Mouse (Mus musculus): ENCODE data around the gene Eef1akmt3. TPM values are rescaled to one million over a fixed set of nuclear protein-coding genes. Genes with fewer than 3 reads are reported as not detected.

Gene Eef1akmt3
- polyA plus RNA-seq (2014; fragmentation: Nextera tagmentation; extraction: Ambion mirVana) = 0.39 and 0.89 TPM in 2 replicates

- peak; percentile 75 for ATAC-seq (ENCODE audit: low FRiP score, low TSS enrichment)
- H3K36me3 ChIP-seq (ENCODE audit: control insufficient read depth, insufficient read depth, low read length) = peaks cover 16% of the 10 kb centered on the region
- peak within 1 kb of the TSS; percentile 85 for H3K4me3 ChIP-seq (ENCODE audit: low read length)
- no peaks in the 10 kb centered on the region for H3K9me3 ChIP-seq (ENCODE audit: control insufficient read depth, low read length)
- H3K9ac ChIP-seq (ENCODE audit: low read depth, low read length) = peak within 1 kb of the TSS; percentile 77
- H3K27ac ChIP-seq (ENCODE audit: low read depth, low read length) = peak within 1 kb of the TSS; percentile 73; the same call in 1 of the 2 replicates
- peaks cover 11% of the 10 kb centered on the region for H3K4me1 ChIP-seq (ENCODE audit: control insufficient read depth, insufficient read depth, low read length)
- peaks cover 3% of the 10 kb centered on the region; the same call in 1 of the 2 replicates for H3K27me3 ChIP-seq (ENCODE audit: control insufficient read depth, insufficient read depth, low read length)
- 0% methylated on average over 28 of the region's 28 CpGs for WGBS
- peak within 1 kb of the TSS; percentile 85 for H3K4me2 ChIP-seq (replicated peaks; ENCODE audit: low read depth, low read length)
Observed at GRCm38 (mm10) chr10:127041274-127041766, at the start of gene Eef1akmt3, which contains the start of gene Mettl1. Gene Eef1akmt3 (minus strand): TSS chr10:127041513. Gene Mettl1 (plus strand): TSS chr10:127041414.

- Histone ChIP-seq H3K9ac (ENCODE audit: low read depth, low read length) (no peak overlapping the region), H3K4me2 (replicated peaks; ENCODE audit: low read depth, low read length) (peak overlapping the region; percentile 24), H3K9me3 (ENCODE audit: control insufficient read depth, low read length) (no peaks in the 10 kb centered on the region), H3K27me3 (ENCODE audit: control insufficient read depth, insufficient read depth, low read length) (peaks cover 45% of the 10 kb centered on the region), H3K27ac (ENCODE audit: low read depth, low read length) (no peak overlapping the region), H3K36me3 (ENCODE audit: control insufficient read depth, insufficient read depth, low read length) (no peaks in the 10 kb centered on the region; the same call in 1 of the 2 replicates), H3K4me1 (ENCODE audit: control insufficient read depth, insufficient read depth, low read length) (0 out of 2 replicates have a peak, but pooled peaks cover 11% of the 10 kb centered on the region), H3K4me3 (ENCODE audit: low read length) (peak overlapping the region; percentile 26)
- ATAC-seq (ENCODE audit: low FRiP score, low TSS enrichment) = peak; percentile 37
- 7% methylated on average over 55 of the region's 57 CpGs for WGBS
Observed at GRCm38 (mm10) chr10:127090560-127091411, 49.5 kb upstream of the Eef1akmt3 start.

GRCm38 (mm10) chr10:127085633-127086032 is 44.3 kb upstream of the Eef1akmt3 start:
- 67% methylated on average over 6 of the region's 6 CpGs for WGBS
- Histone ChIP-seq H3K4me1 (ENCODE audit: control insufficient read depth, insufficient read depth, low read length) (peaks cover 12% of the 10 kb centered on the region), H3K27ac (ENCODE audit: low read depth, low read length) (no peak overlapping the region), H3K27me3 (ENCODE audit: control insufficient read depth, insufficient read depth, low read length) (peaks cover 51% of the 10 kb centered on the region), H3K9me3 (ENCODE audit: control insufficient read depth, low read length) (no peaks in the 10 kb centered on the region), H3K9ac (ENCODE audit: low read depth, low read length) (no peak overlapping the region), H3K4me2 (replicated peaks; ENCODE audit: low read depth, low read length) (no peak overlapping the region), H3K4me3 (ENCODE audit: low read length) (no peak overlapping the region), H3K36me3 (ENCODE audit: control insufficient read depth, insufficient read depth, low read length) (no peaks in the 10 kb centered on the region)
- ATAC-seq (ENCODE audit: low FRiP score, low TSS enrichment) = no peak

GRCm38 (mm10) chr10:127085052-127085451 is 43.7 kb upstream of the Eef1akmt3 start:
- Histone ChIP-seq H3K27ac (ENCODE audit: low read depth, low read length) (no peak overlapping the region), H3K4me2 (replicated peaks; ENCODE audit: low read depth, low read length) (no peak overlapping the region), H3K4me3 (ENCODE audit: low read length) (no peak overlapping the region), H3K9ac (ENCODE audit: low read depth, low read length) (no peak overlapping the region), H3K9me3 (ENCODE audit: control insufficient read depth, low read length) (no peaks in the 10 kb centered on the region), H3K36me3 (ENCODE audit: control insufficient read depth, insufficient read depth, low read length) (no peaks in the 10 kb centered on the region), H3K27me3 (ENCODE audit: control insufficient read depth, insufficient read depth, low read length) (peaks cover 51% of the 10 kb centered on the region), H3K4me1 (ENCODE audit: control insufficient read depth, insufficient read depth, low read length) (peaks cover 13% of the 10 kb centered on the region)
- ATAC-seq (ENCODE audit: low FRiP score, low TSS enrichment) = no peak
- whole genome bisulfite sequencing = 81% methylated on average over 9 of the region's 9 CpGs

- 46% methylated on average over 5 of the region's 5 CpGs for WGBS
- no peak for ATAC-seq (ENCODE audit: low FRiP score, low TSS enrichment)
- H3K36me3 ChIP-seq (ENCODE audit: control insufficient read depth, insufficient read depth, low read length) = no peaks in the 10 kb centered on the region
- H3K9ac ChIP-seq (ENCODE audit: low read depth, low read length) = no peak overlapping the region
- H3K9me3 ChIP-seq (ENCODE audit: control insufficient read depth, low read length) = no peaks in the 10 kb centered on the region
- no peak overlapping the region for H3K27ac ChIP-seq (ENCODE audit: low read depth, low read length)
- no peak overlapping the region for H3K4me2 ChIP-seq (replicated peaks; ENCODE audit: low read depth, low read length)
- no peak overlapping the region for H3K4me3 ChIP-seq (ENCODE audit: low read length)
- H3K4me1 ChIP-seq (ENCODE audit: control insufficient read depth, insufficient read depth, low read length) = peaks cover 24% of the 10 kb centered on the region
- H3K27me3 ChIP-seq (ENCODE audit: control insufficient read depth, insufficient read depth, low read length) = peaks cover 51% of the 10 kb centered on the region
Observed at GRCm38 (mm10) chr10:127083915-127084306, 42.6 kb upstream of the Eef1akmt3 start.

- H3K4me2 ChIP-seq (replicated peaks; ENCODE audit: low read depth, low read length) = no peak overlapping the region
- H3K27me3 ChIP-seq (ENCODE audit: control insufficient read depth, insufficient read depth, low read length) = peaks cover 55% of the 10 kb centered on the region
- peaks cover 25% of the 10 kb centered on the region for H3K4me1 ChIP-seq (ENCODE audit: control insufficient read depth, insufficient read depth, low read length)
- ATAC-seq (ENCODE audit: low FRiP score, low TSS enrichment) = no peak
- no peaks in the 10 kb centered on the region for H3K36me3 ChIP-seq (ENCODE audit: control insufficient read depth, insufficient read depth, low read length)
- no peak overlapping the region for H3K9ac ChIP-seq (ENCODE audit: low read depth, low read length)
- no peak overlapping the region for H3K4me3 ChIP-seq (ENCODE audit: low read length)
- H3K9me3 ChIP-seq (ENCODE audit: control insufficient read depth, low read length) = no peaks in the 10 kb centered on the region
- H3K27ac ChIP-seq (ENCODE audit: low read depth, low read length) = no peak overlapping the region
- whole genome bisulfite sequencing = 26% methylated on average over 8 of the region's 8 CpGs
Observed at GRCm38 (mm10) chr10:127083292-127083914, 42.1 kb upstream of the Eef1akmt3 start.

- WGBS = 28% methylated on average over 8 of the region's 8 CpGs
- H3K27me3 ChIP-seq (ENCODE audit: control insufficient read depth, insufficient read depth, low read length) = peaks cover 63% of the 10 kb centered on the region
Observed at GRCm38 (mm10) chr10:127081996-127082620, 40.8 kb upstream of the Eef1akmt3 start.

GRCm38 (mm10) chr10:127080901-127081780 is 39.8 kb upstream of the Eef1akmt3 start:
- H3K27ac ChIP-seq (ENCODE audit: low read depth, low read length) = no peak overlapping the region
- H3K4me2 ChIP-seq (replicated peaks; ENCODE audit: low read depth, low read length) = peak overlapping the region; percentile 48
- no peak for ATAC-seq (ENCODE audit: low FRiP score, low TSS enrichment)
- H3K36me3 ChIP-seq (ENCODE audit: control insufficient read depth, insufficient read depth, low read length) = no peaks in the 10 kb centered on the region
- H3K9me3 ChIP-seq (ENCODE audit: control insufficient read depth, low read length) = no peaks in the 10 kb centered on the region
- peak overlapping the region; percentile 29 for H3K4me3 ChIP-seq (ENCODE audit: low read length)
- 0 out of 2 replicates have a peak overlapping the region, but pooled peaks have one; percentile 13 for H3K9ac ChIP-seq (ENCODE audit: low read depth, low read length)
- H3K4me1 ChIP-seq (ENCODE audit: control insufficient read depth, insufficient read depth, low read length) = peaks cover 28% of the 10 kb centered on the region
- peaks cover 72% of the 10 kb centered on the region for H3K27me3 ChIP-seq (ENCODE audit: control insufficient read depth, insufficient read depth, low read length)
- WGBS = 2% methylated on average over 48 of the region's 48 CpGs

More at GRCm38 (mm10) chr10:127081996-127082620, 40.8 kb upstream of the Eef1akmt3 start:
- peak overlapping the region; percentile 29 for H3K4me3 ChIP-seq (ENCODE audit: low read length)
- peaks cover 28% of the 10 kb centered on the region for H3K4me1 ChIP-seq (ENCODE audit: control insufficient read depth, insufficient read depth, low read length)
- H3K4me2 ChIP-seq (replicated peaks; ENCODE audit: low read depth, low read length) = no peak overlapping the region
- H3K36me3 ChIP-seq (ENCODE audit: control insufficient read depth, insufficient read depth, low read length) = no peaks in the 10 kb centered on the region
- no peak overlapping the region for H3K27ac ChIP-seq (ENCODE audit: low read depth, low read length)
- H3K9ac ChIP-seq (ENCODE audit: low read depth, low read length) = no peak overlapping the region; the same call in 1 of the 2 replicates
- H3K9me3 ChIP-seq (ENCODE audit: control insufficient read depth, low read length) = no peaks in the 10 kb centered on the region
- no peak for ATAC-seq (ENCODE audit: low FRiP score, low TSS enrichment)

Measured in kidney, embryonic 14.5 days (tissue).